Mouse (Mus musculus): Measurements from ENCODE around the gene Urah. TPM values are rescaled to one million over a fixed set of nuclear protein-coding genes. Genes with fewer than 3 reads are reported as not detected.

Gene Urah
- 0.41 TPM in 1 of 2 replicates, not detected in the other for polyA plus RNA-seq (2014; fragmentation: Nextera tagmentation; extraction: Ambion mirVana)

- 43% methylated on average over 20 of the region's 20 CpGs for WGBS
- no peak within 1 kb of the TSS for H3K9ac ChIP-seq (ENCODE audit: low read length)
- H3K4me2 ChIP-seq (ENCODE audit: low read length), result no peak within 1 kb of the TSS
- H3K4me3 ChIP-seq (ENCODE audit: low read depth, low read length), result no peak within 1 kb of the TSS
- H3K27ac ChIP-seq (ENCODE audit: low read depth, low read length), result no peak within 1 kb of the TSS
- H3K36me3 ChIP-seq (ENCODE audit: control insufficient read depth, insufficient read depth, low read length), result no peaks in the 10 kb centered on the region
- no peaks in the 10 kb centered on the region for H3K9me3 ChIP-seq (replicated peaks; ENCODE audit: control insufficient read depth, low read length)
- ATAC-seq (no peak), DNase-seq (ENCODE audit: low spot score) (no peak)
- H3K4me1 ChIP-seq (ENCODE audit: control insufficient read depth, insufficient read depth, low read length), result no peaks in the 10 kb centered on the region
- H3K27me3 ChIP-seq (replicated peaks; ENCODE audit: control insufficient read depth, insufficient read depth, low read length), result no peaks in the 10 kb centered on the region
Observed at GRCm38 (mm10) chr7:140834968-140835757, at the start of gene Urah. TSS of gene Urah (plus strand) at chr7:140835018.

DNA sequence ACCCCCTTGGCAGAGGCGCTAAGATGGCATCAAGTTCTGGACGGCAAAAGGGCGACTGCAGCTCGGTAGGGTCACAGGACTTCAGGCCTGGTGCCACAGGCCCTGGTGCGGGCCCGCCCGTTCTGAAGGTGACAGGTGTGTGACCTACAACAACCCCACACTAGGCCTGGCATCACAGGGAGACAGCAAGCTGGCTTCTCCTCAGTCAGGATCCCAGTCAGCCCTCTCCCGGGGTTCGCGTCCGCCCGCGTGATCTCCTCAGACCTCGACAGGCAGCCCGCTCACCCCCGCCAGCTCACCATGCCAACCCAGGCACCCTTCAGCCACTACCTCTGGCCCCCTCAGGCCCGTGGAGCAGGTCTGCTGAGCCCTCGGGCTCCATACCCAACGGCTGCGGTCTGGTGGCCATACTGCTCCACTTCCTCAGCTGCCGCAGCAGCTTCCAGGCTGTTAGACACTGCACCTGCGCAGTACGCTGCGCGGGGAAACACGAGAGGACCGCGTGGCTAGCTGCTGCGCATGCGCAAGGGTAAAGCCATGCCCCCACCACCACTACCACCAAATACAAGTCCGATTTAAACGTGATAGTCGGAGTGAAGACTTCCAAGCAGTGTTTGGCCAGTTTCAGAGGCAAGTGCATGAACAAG is 47.3 kb upstream of the Urah start, which contains the start of gene Syce1:
TSS of gene Syce1 (minus strand) at position 447 of the 647 bp plus-strand sequence.
- no peak within 1 kb of the TSS for H3K4me2 ChIP-seq (ENCODE audit: low read length)
- no peaks in the 10 kb centered on the region for H3K4me1 ChIP-seq (ENCODE audit: control insufficient read depth, insufficient read depth, low read length)
- 89% methylated on average over 33 of the region's 33 CpGs for WGBS
- no peaks in the 10 kb centered on the region for H3K9me3 ChIP-seq (replicated peaks; ENCODE audit: control insufficient read depth, low read length)
- no peak for DNase-seq (ENCODE audit: low spot score)
- H3K36me3 ChIP-seq (ENCODE audit: control insufficient read depth, insufficient read depth, low read length), result no peaks in the 10 kb centered on the region
- no peak within 1 kb of the TSS for H3K4me3 ChIP-seq (ENCODE audit: low read depth, low read length)
- H3K27ac ChIP-seq (ENCODE audit: low read depth, low read length), result no peak within 1 kb of the TSS
- ATAC-seq, result no peak
- no peaks in the 10 kb centered on the region for H3K27me3 ChIP-seq (replicated peaks; ENCODE audit: control insufficient read depth, insufficient read depth, low read length)
- H3K9ac ChIP-seq (ENCODE audit: low read length), result no peak within 1 kb of the TSS

DNA sequence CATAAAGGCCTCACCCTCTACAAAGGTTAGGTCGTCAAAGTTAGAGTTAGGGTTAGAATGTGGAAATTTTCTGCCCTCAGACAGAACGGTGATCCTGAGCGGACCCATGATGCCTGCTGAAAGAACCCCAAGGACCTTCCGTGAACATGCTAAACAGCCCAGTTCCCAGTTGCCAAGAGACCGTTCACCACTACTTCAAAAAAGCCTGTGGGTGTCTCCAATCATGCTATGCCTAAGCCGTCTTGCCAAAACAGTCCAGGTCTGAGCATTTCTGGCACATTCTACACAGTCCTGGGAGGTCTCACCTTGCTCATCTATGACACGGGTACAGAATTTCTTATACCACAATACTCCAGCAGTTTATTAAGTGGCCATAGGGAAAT is 46.8 kb upstream of the Urah start:
- H3K27me3 ChIP-seq (replicated peaks; ENCODE audit: control insufficient read depth, insufficient read depth, low read length), result no peaks in the 10 kb centered on the region
- no peak overlapping the region for H3K4me3 ChIP-seq (ENCODE audit: low read depth, low read length)
- H3K4me1 ChIP-seq (ENCODE audit: control insufficient read depth, insufficient read depth, low read length), result no peaks in the 10 kb centered on the region
- H3K27ac ChIP-seq (ENCODE audit: low read depth, low read length), result no peak overlapping the region
- ATAC-seq (no peak), DNase-seq (ENCODE audit: low spot score) (no peak)
- H3K36me3 ChIP-seq (ENCODE audit: control insufficient read depth, insufficient read depth, low read length), result no peaks in the 10 kb centered on the region
- H3K9me3 ChIP-seq (replicated peaks; ENCODE audit: control insufficient read depth, low read length), result no peaks in the 10 kb centered on the region
- H3K4me2 ChIP-seq (ENCODE audit: low read length), result no peak overlapping the region
- H3K9ac ChIP-seq (ENCODE audit: low read length), result no peak overlapping the region
- 90% methylated on average over 7 of the region's 7 CpGs for WGBS

DNA sequence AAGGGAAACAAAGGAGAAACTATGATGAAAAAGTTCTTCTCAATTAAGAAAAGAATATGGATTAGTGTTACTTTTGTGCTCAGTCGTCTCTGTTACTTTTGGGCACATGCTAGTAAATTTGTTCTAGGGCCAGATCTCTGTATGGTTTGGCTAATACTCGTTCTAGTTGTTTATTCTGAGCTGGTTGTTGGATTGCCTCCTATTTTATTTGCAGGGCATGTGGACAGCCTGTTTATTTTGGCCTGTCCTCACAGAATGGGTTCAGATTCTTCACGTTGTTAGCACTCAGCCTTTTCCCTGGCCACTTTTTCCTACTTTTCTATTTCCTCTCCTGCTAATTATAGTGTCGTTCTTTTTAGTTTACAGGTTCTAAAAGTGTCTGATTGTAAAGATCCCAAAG is 41.3 kb upstream of the Urah start:
- WGBS, result 82% methylated on average over 4 of the region's 4 CpGs
- Histone ChIP-seq H3K4me1 (ENCODE audit: control insufficient read depth, insufficient read depth, low read length) (no peaks in the 10 kb centered on the region), H3K4me2 (ENCODE audit: low read length) (no peak overlapping the region), H3K9ac (ENCODE audit: low read length) (no peak overlapping the region), H3K4me3 (ENCODE audit: low read depth, low read length) (no peak overlapping the region), H3K27me3 (replicated peaks; ENCODE audit: control insufficient read depth, insufficient read depth, low read length) (no peaks in the 10 kb centered on the region), H3K36me3 (ENCODE audit: control insufficient read depth, insufficient read depth, low read length) (no peaks in the 10 kb centered on the region), H3K27ac (ENCODE audit: low read depth, low read length) (no peak overlapping the region), H3K9me3 (replicated peaks; ENCODE audit: control insufficient read depth, low read length) (no peaks in the 10 kb centered on the region)
- ATAC-seq, result no peak
- no peak for DNase-seq (ENCODE audit: low spot score)

GRCm38 (mm10) chr7:140797619-140798018 is 37.2 kb upstream of the Urah start:
- Histone ChIP-seq H3K4me2 (ENCODE audit: low read length) (no peak overlapping the region), H3K9ac (ENCODE audit: low read length) (no peak overlapping the region), H3K4me1 (ENCODE audit: control insufficient read depth, insufficient read depth, low read length) (no peaks in the 10 kb centered on the region), H3K27me3 (replicated peaks; ENCODE audit: control insufficient read depth, insufficient read depth, low read length) (no peaks in the 10 kb centered on the region), H3K27ac (ENCODE audit: low read depth, low read length) (no peak overlapping the region), H3K4me3 (ENCODE audit: low read depth, low read length) (no peak overlapping the region), H3K9me3 (replicated peaks; ENCODE audit: control insufficient read depth, low read length) (no peaks in the 10 kb centered on the region), H3K36me3 (ENCODE audit: control insufficient read depth, insufficient read depth, low read length) (no peaks in the 10 kb centered on the region)
- ATAC-seq (no peak), DNase-seq (ENCODE audit: low spot score) (no peak)
- 87% methylated on average over 3 of the region's 3 CpGs for WGBS

DNA sequence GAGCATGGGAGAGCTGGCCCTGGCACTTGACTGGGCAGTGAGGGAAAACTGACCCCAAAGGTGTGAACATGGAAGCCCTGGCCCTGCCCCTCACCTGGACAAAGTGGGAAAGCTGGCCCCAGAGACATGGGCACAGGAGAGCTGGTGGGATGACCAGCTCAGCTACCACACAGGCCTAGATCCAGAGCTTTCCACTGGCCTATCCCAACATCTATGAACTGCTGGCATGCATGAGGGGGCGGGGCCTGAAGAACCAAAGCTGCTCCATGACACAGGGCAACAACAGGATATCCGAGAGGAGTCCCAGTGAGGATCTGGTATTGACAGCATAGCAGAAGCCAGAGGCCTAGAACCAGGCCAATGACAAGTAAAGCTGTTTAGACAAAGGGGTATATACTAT is 36.6 kb upstream of the Urah start:
- Histone ChIP-seq H3K27me3 (replicated peaks; ENCODE audit: control insufficient read depth, insufficient read depth, low read length) (no peaks in the 10 kb centered on the region), H3K36me3 (ENCODE audit: control insufficient read depth, insufficient read depth, low read length) (no peaks in the 10 kb centered on the region), H3K9ac (ENCODE audit: low read length) (no peak overlapping the region), H3K4me3 (ENCODE audit: low read depth, low read length) (no peak overlapping the region), H3K27ac (ENCODE audit: low read depth, low read length) (no peak overlapping the region), H3K4me1 (ENCODE audit: control insufficient read depth, insufficient read depth, low read length) (no peaks in the 10 kb centered on the region), H3K9me3 (replicated peaks; ENCODE audit: control insufficient read depth, low read length) (no peaks in the 10 kb centered on the region), H3K4me2 (ENCODE audit: low read length) (no peak overlapping the region)
- ATAC-seq (no peak), DNase-seq (ENCODE audit: low spot score) (no peak)
- 70% methylated on average over 2 of the region's 2 CpGs for WGBS

DNA sequence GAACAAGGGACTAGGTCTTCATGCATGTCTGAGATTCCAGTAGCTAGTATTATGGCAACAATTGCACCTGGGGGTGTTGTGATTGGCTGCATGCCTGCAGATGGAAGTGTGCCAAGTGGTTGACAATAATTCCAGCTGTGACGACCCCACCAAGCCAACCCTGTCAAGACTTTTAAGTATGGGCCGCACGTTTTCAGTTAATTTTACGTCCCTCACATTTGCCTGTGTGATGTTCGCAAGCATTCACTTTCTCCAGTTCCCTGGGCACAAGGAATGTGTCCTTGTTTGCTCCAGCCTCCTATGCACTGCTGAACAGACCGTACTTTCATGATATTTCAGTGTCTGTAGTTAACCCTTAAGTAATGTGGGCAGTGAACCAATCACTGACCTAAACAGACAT is 32.2 kb upstream of the Urah start:
- DNase-seq (ENCODE audit: low spot score) (no peak), ATAC-seq (no peak)
- H3K4me1 ChIP-seq (ENCODE audit: control insufficient read depth, insufficient read depth, low read length), result no peaks in the 10 kb centered on the region
- no peak overlapping the region for H3K9ac ChIP-seq (ENCODE audit: low read length)
- WGBS, result 70% methylated on average over 6 of the region's 6 CpGs
- no peak overlapping the region for H3K4me2 ChIP-seq (ENCODE audit: low read length)
- H3K27ac ChIP-seq (ENCODE audit: low read depth, low read length), result no peak overlapping the region
- H3K9me3 ChIP-seq (replicated peaks; ENCODE audit: control insufficient read depth, low read length), result no peaks in the 10 kb centered on the region
- no peaks in the 10 kb centered on the region for H3K36me3 ChIP-seq (ENCODE audit: control insufficient read depth, insufficient read depth, low read length)
- H3K4me3 ChIP-seq (ENCODE audit: low read depth, low read length), result no peak overlapping the region
- H3K27me3 ChIP-seq (replicated peaks; ENCODE audit: control insufficient read depth, insufficient read depth, low read length), result no peaks in the 10 kb centered on the region

DNA sequence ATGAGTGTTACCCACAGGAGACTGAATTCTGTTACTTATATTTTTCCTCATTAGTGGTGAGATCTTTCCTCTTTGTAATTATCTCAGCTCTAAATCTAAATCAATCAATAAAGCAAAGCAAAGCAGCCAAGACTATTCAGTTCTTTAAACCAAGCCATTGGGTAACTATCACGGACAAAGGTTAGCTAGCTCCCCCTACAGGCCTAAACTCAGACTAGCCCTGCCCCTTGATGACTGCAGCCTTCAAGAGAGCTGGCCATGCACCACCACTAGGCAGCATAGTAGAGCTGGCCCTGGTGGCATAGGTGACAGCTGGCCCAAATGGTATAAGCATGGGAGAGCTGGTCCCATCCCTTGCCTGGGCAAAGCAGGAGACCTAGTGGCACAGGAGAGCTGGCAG is 29.1 kb upstream of the Urah start:
- 17% methylated on average over 1 of the region's 1 CpGs for WGBS
- peak; percentile 16 for DNase-seq (ENCODE audit: low spot score)
- no peaks in the 10 kb centered on the region for H3K9me3 ChIP-seq (replicated peaks; ENCODE audit: control insufficient read depth, low read length)

GRCm38 (mm10) chr7:140810496-140810895 is 24.3 kb upstream of the Urah start:
- no peaks in the 10 kb centered on the region for H3K9me3 ChIP-seq (replicated peaks; ENCODE audit: control insufficient read depth, low read length)
- no peak for ATAC-seq
- no peak for DNase-seq (ENCODE audit: low spot score)
- 90% methylated on average over 6 of the region's 6 CpGs for WGBS
- H3K4me2 ChIP-seq (ENCODE audit: low read length), result no peak overlapping the region
- H3K4me3 ChIP-seq (ENCODE audit: low read depth, low read length), result no peak overlapping the region
- H3K27me3 ChIP-seq (replicated peaks; ENCODE audit: control insufficient read depth, insufficient read depth, low read length), result no peaks in the 10 kb centered on the region
- no peak overlapping the region for H3K27ac ChIP-seq (ENCODE audit: low read depth, low read length)
- no peaks in the 10 kb centered on the region for H3K4me1 ChIP-seq (ENCODE audit: control insufficient read depth, insufficient read depth, low read length)
- no peak overlapping the region for H3K9ac ChIP-seq (ENCODE audit: low read length)
- H3K36me3 ChIP-seq (ENCODE audit: control insufficient read depth, insufficient read depth, low read length), result peaks cover 21% of the 10 kb centered on the region

More for the DNA sequence above, 29.1 kb upstream of the Urah start:
- Histone ChIP-seq H3K4me2 (ENCODE audit: low read length) (no peak overlapping the region), H3K9ac (ENCODE audit: low read length) (no peak overlapping the region), H3K36me3 (ENCODE audit: control insufficient read depth, insufficient read depth, low read length) (peaks cover 3% of the 10 kb centered on the region; the same call in 1 of the 2 replicates), H3K27ac (ENCODE audit: low read depth, low read length) (no peak overlapping the region), H3K27me3 (replicated peaks; ENCODE audit: control insufficient read depth, insufficient read depth, low read length) (no peaks in the 10 kb centered on the region), H3K4me3 (ENCODE audit: low read depth, low read length) (no peak overlapping the region), H3K4me1 (ENCODE audit: control insufficient read depth, insufficient read depth, low read length) (no peaks in the 10 kb centered on the region)
- ATAC-seq, result no peak

Data from forebrain, embryonic 14.5 days (tissue).